Mouse (Mus musculus) thymus, adult 2 months (tissue): ENCODE results near the gene Abca1. TPM values are rescaled to one million over a fixed set of nuclear protein-coding genes. Genes with fewer than 3 reads are reported as not detected.

ENCODE experiments used
- DNase-seq: peaks from one replicate; pipeline ENCODE4 v3.0.0; 2021
- H3K27ac ChIP-seq: fragments of 200-500 bp; 2 replicates; pipeline ENCODE4 v1.5.1; 2012; ENCODE audit warnings: low read length, control low read depth; ENCODE audit not compliant: control insufficient read depth, insufficient read depth
- H3K27me3 ChIP-seq: fragments of 200-500 bp; 2 replicates; pipeline ENCODE4 v1.6.1; 2012; ENCODE audit warnings: mild to moderate bottlenecking, low read length, moderate library complexity, mixed read lengths; ENCODE audit not compliant: control insufficient read depth, insufficient read depth
- H3K36me3 ChIP-seq: fragments of 200-500 bp; 2 replicates; pipeline ENCODE4 v1.6.1; 2012; ENCODE audit warnings: mild to moderate bottlenecking, low read length, moderate library complexity; ENCODE audit not compliant: control insufficient read depth, insufficient read depth
- H3K4me1 ChIP-seq: fragments of 200-500 bp; replicated peaks from 2 replicates; pipeline ENCODE4 v1.6.1; 2012; ENCODE audit warnings: low read length; ENCODE audit not compliant: control insufficient read depth, insufficient read depth
- H3K4me3 ChIP-seq: fragments of 200-500 bp; 2 replicates; pipeline ENCODE4 v1.5.1; 2012; ENCODE audit warnings: mild to moderate bottlenecking, low read length, control low read depth, moderate library complexity; ENCODE audit not compliant: control insufficient read depth, insufficient read depth
- CTCF ChIP-seq: fragments of 200-500 bp; IDR thresholded peaks from 2 replicates; pipeline ENCODE4 v1.5.1; 2012; ENCODE audit warnings: mild to moderate bottlenecking, control low read depth, low read length, moderate library complexity, borderline replicate concordance; ENCODE audit not compliant: control insufficient read depth, poor library complexity, insufficient read depth; ENCODE audit errors: extremely low read depth
- POLR2A ChIP-seq: fragments of 200-500 bp; IDR thresholded peaks from 2 replicates; pipeline ENCODE4 v1.6.1; 2012; ENCODE audit warnings: mild to moderate bottlenecking, low read length, control low read depth, moderate library complexity; ENCODE audit not compliant: control insufficient read depth, poor library complexity, insufficient read depth; ENCODE audit errors: extremely low read depth
- WGBS: fragments of 180-500 bp; shearing (Covaris S2); methylation state at CpG from one replicate; pipeline ENCODE4 v1.1.7; 2018; 5-methylcytosine and 5-hydroxymethylcytosine counted together
- polyA plus RNA-seq: library from polyadenylated mRNA; depleted of rRNA; stranded (reverse); fragments of >200 nt; gene quantifications from 2 replicates; pipeline ENCODE4 v1.2.3, GENCODE M21; 2012

The Abca1 gene
- polyA plus RNA-seq, 1 experiment: 15.4 TPM

DNA sequence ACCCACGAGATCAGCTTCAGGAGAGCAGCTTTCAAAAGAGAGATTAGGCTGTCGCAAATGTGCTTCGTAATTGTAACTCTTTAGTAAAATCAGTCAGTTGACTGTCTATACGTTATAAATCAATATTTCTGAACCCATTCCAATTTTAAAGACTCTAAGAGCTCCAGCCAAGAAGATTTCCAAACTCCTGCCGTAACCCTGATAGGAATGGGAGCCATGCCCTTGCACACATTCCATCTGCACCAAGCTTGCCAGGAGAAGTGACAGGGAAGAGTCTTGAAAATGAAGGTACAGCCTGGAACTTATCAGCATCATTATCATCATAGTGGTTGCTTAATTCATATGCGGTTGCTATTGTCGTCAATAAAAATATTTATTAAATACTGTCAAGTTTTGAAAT, 15.2 kb upstream of the Abca1 start:
- H3K4me3 ChIP-seq: no peak overlapping the region
- no peaks in the 10 kb centered on the region for H3K4me1 ChIP-seq
- TF ChIP-seq POLR2A: no peak
- no peak for TF ChIP-seq CTCF
- H3K27me3 ChIP-seq: no peaks in the 10 kb centered on the region
- 94% methylated on average over 7 of the region's 7 CpGs for WGBS
- no peak for DNase-seq
- no peaks in the 10 kb centered on the region for H3K36me3 ChIP-seq
- H3K27ac ChIP-seq: no peak overlapping the region

DNA sequence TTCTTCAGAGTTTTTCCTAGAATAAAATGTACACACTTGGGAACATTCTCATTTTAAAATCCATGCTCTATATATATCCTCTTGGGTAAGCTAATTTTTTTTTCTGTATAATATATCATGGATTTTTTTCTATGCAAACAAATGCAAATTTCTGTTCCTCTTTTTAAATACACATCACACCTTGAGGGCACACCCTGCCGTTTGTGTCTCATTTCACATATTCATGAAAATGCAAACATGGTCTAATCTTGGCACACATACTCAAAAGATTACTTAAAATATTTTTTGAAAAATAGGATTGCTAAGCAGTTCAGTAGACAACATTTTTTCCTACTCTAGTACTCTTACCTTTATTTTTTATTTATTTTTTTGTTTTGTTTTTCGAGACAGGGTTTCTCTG, 10.7 kb upstream of the Abca1 start:
- Histone ChIP-seq H3K4me1 (no peaks in the 10 kb centered on the region), H3K4me3 (no peak overlapping the region), H3K27me3 (no peaks in the 10 kb centered on the region), H3K27ac (no peak overlapping the region), H3K36me3 (no peaks in the 10 kb centered on the region)
- no peak for TF ChIP-seq POLR2A
- no peak for TF ChIP-seq CTCF
- 62% methylated on average over 2 of the region's 2 CpGs for WGBS
- DNase-seq: no peak

DNA sequence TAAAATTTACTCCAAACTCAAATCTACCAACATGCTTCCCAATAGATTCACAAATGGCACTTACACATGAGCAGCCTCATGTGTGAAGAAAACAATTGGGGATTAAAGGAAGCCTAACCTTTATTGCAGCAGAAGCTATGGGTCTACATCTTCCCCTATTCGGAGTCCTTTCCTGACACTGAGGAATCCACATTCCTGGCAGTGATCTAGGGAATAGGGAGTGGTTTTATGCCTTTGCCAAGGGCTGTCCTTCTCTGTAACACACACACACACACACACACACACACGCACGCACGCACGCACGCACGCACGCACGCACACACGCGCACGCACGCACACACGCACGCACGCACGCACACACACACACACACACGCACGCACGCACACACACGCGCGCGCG, 5.5 kb upstream of the Abca1 start:
- WGBS: over 99% methylated on average over 13 of the region's 25 CpGs
- no peak for TF ChIP-seq POLR2A
- no peak for TF ChIP-seq CTCF
- DNase-seq: no peak
- H3K27ac ChIP-seq: no peak overlapping the region
- no peaks in the 10 kb centered on the region for H3K27me3 ChIP-seq
- H3K4me1 ChIP-seq: peaks cover under 1% of the 10 kb centered on the region; the same call in 1 of the 2 replicates
- H3K36me3 ChIP-seq: no peaks in the 10 kb centered on the region
- H3K4me3 ChIP-seq: no peak overlapping the region

DNA sequence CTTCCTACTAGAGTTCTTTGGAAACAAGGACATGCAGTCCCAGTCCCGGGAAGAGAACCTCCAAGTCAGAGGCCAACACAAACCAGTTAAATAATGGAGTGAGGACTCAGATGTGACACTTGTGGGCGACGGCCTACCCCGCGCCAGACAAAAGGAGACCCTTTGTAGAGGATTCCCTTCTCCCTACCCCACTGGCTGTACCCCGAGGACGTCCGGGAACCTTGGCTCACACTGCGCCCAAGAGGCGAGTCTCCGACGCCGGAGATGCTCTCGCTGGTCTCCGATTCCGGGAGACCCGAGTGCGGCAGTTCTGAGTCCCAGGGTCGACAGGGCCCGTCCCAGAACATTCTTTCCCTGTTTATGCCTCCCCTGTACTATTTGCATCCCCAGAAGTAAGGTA, 519 bp downstream of the Abca1 start:
- TF ChIP-seq CTCF (no peak), POLR2A (no peak)
- Histone ChIP-seq H3K27me3 (no peaks in the 10 kb centered on the region), H3K36me3 (no peaks in the 10 kb centered on the region), H3K27ac (peak overlapping the region; percentile 21; the same call in 1 of the 2 replicates), H3K4me3 (peak overlapping the region; percentile 54), H3K4me1 (peaks cover 3% of the 10 kb centered on the region)
- DNase-seq: peak; percentile 46
- WGBS: under 1% methylated on average over 20 of the region's 20 CpGs

GRCm38 (mm10) chr4:53158634-53159033, 1.1 kb downstream of the Abca1 start:
- no peaks in the 10 kb centered on the region for H3K36me3 ChIP-seq
- H3K27ac ChIP-seq: peak overlapping the region; percentile 21; the same call in 1 of the 2 replicates
- WGBS: 2% methylated on average over 18 of the region's 18 CpGs
- H3K4me1 ChIP-seq: peaks cover 3% of the 10 kb centered on the region
- peak overlapping the region; percentile 54 for H3K4me3 ChIP-seq
- TF ChIP-seq POLR2A: no peak
- peak; percentile 93 for TF ChIP-seq CTCF
- no peaks in the 10 kb centered on the region for H3K27me3 ChIP-seq
- peak; percentile 88 for DNase-seq

DNA sequence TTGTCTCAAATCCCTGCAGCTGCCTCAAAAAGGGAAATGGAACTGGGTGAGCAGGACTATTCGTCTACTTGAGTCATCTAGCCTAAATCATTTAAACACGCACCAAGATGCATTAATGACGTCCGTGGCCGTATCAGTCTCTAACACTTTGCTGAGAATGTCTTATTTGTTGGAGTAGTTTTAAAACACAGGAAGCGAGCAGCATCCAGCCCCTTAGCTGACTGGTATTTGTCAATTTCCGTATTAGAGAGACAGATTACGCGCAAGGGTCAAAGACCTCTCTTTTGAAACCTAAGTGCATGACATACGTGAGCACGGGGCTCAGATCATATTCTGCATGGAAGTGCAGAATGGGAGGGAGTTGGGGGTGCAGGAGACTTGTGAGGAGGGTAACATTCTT, 4.2 kb downstream of the Abca1 start:
- Histone ChIP-seq H3K27ac (no peak overlapping the region), H3K4me3 (no peak overlapping the region), H3K36me3 (no peaks in the 10 kb centered on the region), H3K27me3 (no peaks in the 10 kb centered on the region), H3K4me1 (peaks cover 3% of the 10 kb centered on the region)
- WGBS: 93% methylated on average over 11 of the region's 11 CpGs
- TF ChIP-seq CTCF (no peak), POLR2A (no peak)
- DNase-seq: no peak

GRCm38 (mm10) chr4:53153711-53154110, 6.0 kb downstream of the Abca1 start:
- TF ChIP-seq POLR2A: no peak
- no peaks in the 10 kb centered on the region; the same call in 1 of the 2 replicates for H3K4me1 ChIP-seq
- 92% methylated on average over 6 of the region's 6 CpGs for WGBS
- H3K4me3 ChIP-seq: no peak overlapping the region
- DNase-seq: no peak
- no peak overlapping the region for H3K27ac ChIP-seq
- no peaks in the 10 kb centered on the region for H3K36me3 ChIP-seq
- H3K27me3 ChIP-seq: no peaks in the 10 kb centered on the region
